Mouse (Mus musculus) megakaryocyte, embryonic 14.5 days (primary cell): ENCODE data around the gene Dennd1a. TPM values are rescaled to one million over a fixed set of nuclear protein-coding genes. Genes with fewer than 3 reads are reported as not detected.
A peak's percentile ranks its signal among the peaks of the same experiment; 100 is the strongest.

ENCODE experiments used
- H3K27me3 ChIP-seq: replicated peaks from 2 replicates; pipeline ENCODE3; 2012; ENCODE audit warnings: inconsistent platforms
- H3K36me3 ChIP-seq: replicated peaks from 2 replicates; pipeline ENCODE3; 2012; ENCODE audit warnings: low read length, inconsistent platforms, mixed read lengths
- H3K4me1 ChIP-seq: 2 replicates; pipeline ENCODE4 v1.6.1; 2012; ENCODE audit warnings: inconsistent platforms
- H3K4me3 ChIP-seq: replicated peaks from 2 replicates; pipeline ENCODE3; 2012; ENCODE audit warnings: moderate library complexity, mild to moderate bottlenecking, inconsistent platforms
- H3K9me3 ChIP-seq: 2 replicates; pipeline ENCODE4 v1.6.1; 2012; ENCODE audit warnings: inconsistent platforms
- FLI1 ChIP-seq: IDR thresholded peaks from 2 replicates; pipeline ENCODE4 v1.6.1; 2012; ENCODE audit warnings: low read length, inconsistent platforms, mixed read lengths
- GATA1 ChIP-seq: IDR thresholded peaks from 3 replicates; pipeline ENCODE4 v1.6.1; 2012; ENCODE audit warnings: mixed read lengths, low read length, inconsistent platforms, borderline replicate concordance
- polyA plus RNA-seq: library from polyadenylated mRNA; stranded (reverse); fragments of >175 nt; gene quantifications from 2 replicates; pipeline ENCODE4 v1.2.3, GENCODE M21; 2012; ENCODE audit warnings: low replicate concordance; ENCODE audit not compliant: insufficient read depth

The Dennd1a gene
- polyA plus RNA-seq, 1 experiment = 25.6 TPM

DNA sequence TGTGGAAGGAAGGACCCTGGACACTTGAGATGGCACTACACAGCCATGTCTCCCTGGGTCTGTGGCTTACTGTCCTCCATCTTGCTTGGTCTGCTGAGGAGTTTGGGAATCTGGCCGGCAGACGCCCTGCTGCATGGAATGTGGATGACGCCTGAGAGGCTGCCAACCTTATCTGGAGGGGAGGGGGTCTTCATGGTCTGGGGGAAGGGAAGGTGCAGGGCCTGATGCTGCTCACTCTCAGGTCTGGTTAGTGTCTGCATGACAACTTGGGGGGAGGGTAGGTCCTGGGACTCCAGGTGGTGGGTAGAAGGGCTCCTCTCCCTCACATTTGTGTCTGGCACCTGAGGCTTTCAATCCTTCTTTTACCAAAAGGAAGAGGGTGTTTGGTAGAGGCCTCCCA lies 505.8 kb downstream of the Dennd1a start:
- H3K4me1 ChIP-seq = peaks cover 28% of the 10 kb centered on the region
- H3K9me3 ChIP-seq = 0 out of 2 replicates have a peak, but pooled peaks cover 5% of the 10 kb centered on the region
- H3K27me3 ChIP-seq = peaks cover 84% of the 10 kb centered on the region
- no peak overlapping the region for H3K4me3 ChIP-seq
- no peak for TF ChIP-seq FLI1
- H3K36me3 ChIP-seq = no peaks in the 10 kb centered on the region

DNA sequence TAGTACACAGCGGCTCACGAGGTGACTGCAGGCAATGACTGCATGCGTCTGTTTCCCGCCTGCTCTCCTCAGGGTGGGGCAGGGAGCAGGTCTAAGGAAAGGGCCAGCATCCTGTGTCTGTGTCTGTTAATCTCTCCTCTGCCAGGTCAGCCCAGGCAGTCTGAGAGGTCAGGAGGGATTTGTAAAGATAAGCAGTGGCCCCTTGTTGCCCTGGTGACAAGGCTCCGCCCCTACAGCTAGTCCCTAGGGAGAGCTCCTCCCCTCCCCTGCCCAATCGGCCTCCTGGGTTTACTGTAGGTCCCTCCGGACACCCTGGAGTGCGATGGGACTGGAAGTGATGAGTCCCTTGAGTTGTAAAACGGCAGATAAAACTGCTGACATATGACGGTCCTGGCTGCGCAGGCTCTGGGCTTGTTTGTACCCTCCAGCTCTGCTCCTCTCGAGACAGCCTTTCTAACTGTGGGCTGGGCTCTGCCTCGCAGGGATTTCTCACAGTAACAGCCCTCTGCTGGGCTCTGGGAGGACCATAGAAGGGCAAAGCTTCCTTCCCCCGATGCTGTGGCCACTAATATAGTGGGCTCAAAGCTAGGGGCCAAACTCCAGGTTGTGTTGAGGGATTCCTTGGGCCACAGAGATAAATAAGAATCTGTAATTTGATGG lies 506.8 kb downstream of the Dennd1a start:
- H3K4me3 ChIP-seq = peak overlapping the region; percentile 78
- no peaks in the 10 kb centered on the region for H3K36me3 ChIP-seq
- TF ChIP-seq GATA1 (no peak), FLI1 (no peak)
- H3K4me1 ChIP-seq = peaks cover 31% of the 10 kb centered on the region
- peaks cover 84% of the 10 kb centered on the region for H3K27me3 ChIP-seq
- H3K9me3 ChIP-seq = no peaks in the 10 kb centered on the region

DNA sequence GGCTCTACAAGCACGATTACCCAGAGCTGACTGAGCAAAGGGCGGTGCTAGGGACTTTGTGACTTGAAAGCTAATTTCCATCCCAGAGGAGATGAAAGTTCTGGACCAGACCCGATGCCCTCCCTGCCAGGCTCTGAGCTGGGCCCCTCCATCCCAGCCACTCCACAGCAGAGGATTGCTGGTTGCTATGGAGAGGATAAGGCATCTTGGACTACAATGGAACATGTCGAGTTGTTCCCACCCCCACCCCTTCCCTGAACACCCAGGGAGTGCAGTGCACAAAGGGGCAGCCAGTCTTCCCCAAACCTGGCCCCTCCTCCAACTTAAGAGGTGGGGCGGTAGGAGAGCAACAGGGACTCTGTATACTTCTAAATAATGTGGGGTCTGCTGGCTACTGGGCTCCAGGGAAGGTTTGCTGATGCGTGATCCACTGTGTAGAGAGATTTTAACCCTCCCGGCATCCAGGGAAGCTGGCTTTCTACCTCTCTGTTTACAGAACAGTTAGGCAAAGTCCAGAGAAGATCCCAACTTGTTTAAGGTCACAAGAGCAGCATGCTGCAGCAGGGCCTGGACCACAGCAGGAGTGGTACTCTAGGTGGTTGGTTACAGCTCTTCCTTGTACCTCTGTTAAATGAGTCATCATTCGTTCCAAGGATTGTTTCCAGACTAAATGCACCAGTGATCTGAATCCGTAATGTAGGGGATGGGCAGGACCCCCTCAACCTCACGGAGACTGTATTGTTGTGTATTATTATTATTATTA lies 509.1 kb downstream of the Dennd1a start:
- H3K36me3 ChIP-seq = no peaks in the 10 kb centered on the region
- TF ChIP-seq GATA1 (no peak), FLI1 (no peak)
- no peaks in the 10 kb centered on the region for H3K9me3 ChIP-seq
- H3K27me3 ChIP-seq = peaks cover 76% of the 10 kb centered on the region
- H3K4me1 ChIP-seq = peaks cover 27% of the 10 kb centered on the region
- H3K4me3 ChIP-seq = no peak overlapping the region

- H3K27me3 ChIP-seq = peaks cover 70% of the 10 kb centered on the region
- no peaks in the 10 kb centered on the region for H3K9me3 ChIP-seq
- H3K36me3 ChIP-seq = no peaks in the 10 kb centered on the region
- no peak for TF ChIP-seq GATA1
- TF ChIP-seq FLI1 = no peak
- peaks cover 29% of the 10 kb centered on the region for H3K4me1 ChIP-seq
- no peak overlapping the region for H3K4me3 ChIP-seq
Observed at GRCm38 (mm10) chr2:37776611-37777411, 510.4 kb downstream of the Dennd1a start.

GRCm38 (mm10) chr2:37776016-37776415 lies 511.2 kb downstream of the Dennd1a start, which contains the start of gene Crb2:
Crb2 (plus strand) TSS chr2:37776249.
- H3K4me1 ChIP-seq = peaks cover 37% of the 10 kb centered on the region
- no peak within 1 kb of the TSS for H3K4me3 ChIP-seq
- no peaks in the 10 kb centered on the region for H3K9me3 ChIP-seq
- no peaks in the 10 kb centered on the region for H3K36me3 ChIP-seq
- TF ChIP-seq GATA1 = no peak
- no peak for TF ChIP-seq FLI1
- peaks cover 63% of the 10 kb centered on the region for H3K27me3 ChIP-seq

DNA sequence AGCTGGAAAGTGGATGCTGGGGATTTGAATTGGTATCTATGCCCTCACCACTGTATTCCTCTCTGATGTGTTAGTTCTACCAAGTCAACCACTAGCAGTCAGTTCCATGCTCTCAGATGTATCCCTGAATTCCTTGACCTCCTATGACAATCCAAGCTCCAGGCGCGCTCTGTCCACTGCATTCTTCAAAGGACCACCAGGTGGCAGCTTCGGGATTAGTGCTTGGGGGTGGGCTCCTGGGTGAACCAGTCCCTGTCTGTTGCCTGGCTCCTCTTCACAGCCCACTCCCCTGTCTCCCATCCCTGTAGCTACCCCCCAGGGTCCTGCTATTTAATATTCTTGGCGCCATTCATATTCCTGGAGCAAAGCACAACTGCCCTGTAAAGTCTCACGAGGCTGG lies 512.6 kb downstream of the Dennd1a start:
- TF ChIP-seq GATA1 (no peak), FLI1 (no peak)
- H3K36me3 ChIP-seq = no peaks in the 10 kb centered on the region
- H3K4me1 ChIP-seq = peaks cover 27% of the 10 kb centered on the region
- peaks cover 51% of the 10 kb centered on the region for H3K27me3 ChIP-seq
- no peaks in the 10 kb centered on the region for H3K9me3 ChIP-seq
- H3K4me3 ChIP-seq = no peak overlapping the region

DNA sequence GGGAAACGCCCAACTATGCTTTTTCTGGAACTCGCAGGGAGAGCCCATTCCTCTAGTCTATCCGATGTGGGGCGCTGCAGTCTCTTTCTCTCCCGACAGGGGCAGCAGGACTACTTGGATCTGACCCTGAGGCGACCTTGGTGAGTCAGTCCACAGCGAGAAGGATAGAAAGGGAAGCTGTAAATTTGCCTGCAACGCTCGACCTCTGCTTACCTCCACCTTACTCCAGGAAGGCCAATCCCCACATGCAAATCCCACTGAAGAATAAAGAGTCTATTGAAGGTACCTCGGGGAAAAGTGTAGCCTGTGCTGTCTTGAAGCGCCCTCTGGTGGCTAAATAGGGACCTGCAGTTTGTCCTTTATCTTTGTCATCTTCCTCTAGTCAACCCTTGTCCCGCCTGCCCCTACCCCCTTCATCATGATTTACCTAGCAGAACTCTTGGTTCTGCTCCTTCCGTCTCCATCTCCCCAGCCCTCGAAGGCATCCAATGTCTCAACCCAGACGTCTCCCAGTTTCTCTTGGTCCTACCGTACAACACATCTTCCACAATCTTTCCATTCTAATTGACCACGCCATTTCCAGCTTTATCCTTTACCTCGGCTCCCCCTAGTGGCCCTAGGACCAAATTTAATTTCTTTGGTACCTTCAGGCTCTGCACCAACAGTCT lies 515.4 kb downstream of the Dennd1a start:
- Histone ChIP-seq H3K4me1 (peaks cover 33% of the 10 kb centered on the region), H3K27me3 (peaks cover 47% of the 10 kb centered on the region), H3K36me3 (no peaks in the 10 kb centered on the region), H3K4me3 (peak overlapping the region; percentile 93), H3K9me3 (no peaks in the 10 kb centered on the region)
- TF ChIP-seq FLI1 = no peak
- peak; percentile 35; the same call in 1 of the 3 replicates for TF ChIP-seq GATA1

DNA sequence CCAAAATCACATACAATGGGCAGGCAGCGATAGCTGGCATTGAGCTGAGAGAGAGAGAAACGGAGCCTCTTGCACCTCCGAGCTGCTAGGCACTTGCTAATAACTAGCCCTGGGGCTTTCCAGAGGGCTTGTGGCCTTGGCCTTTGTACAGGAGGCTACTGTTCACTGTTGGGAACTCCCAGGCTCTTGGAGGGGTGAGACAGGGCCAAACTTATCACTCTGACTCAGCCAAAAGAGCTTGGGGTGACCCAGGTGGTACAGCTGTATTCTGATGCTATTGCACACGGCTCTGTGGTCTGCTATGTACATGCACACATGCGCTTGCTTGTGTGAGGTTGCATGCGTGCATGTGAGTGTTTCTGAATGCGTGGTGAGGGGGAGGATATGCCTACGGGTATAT lies 517.4 kb downstream of the Dennd1a start:
- TF ChIP-seq FLI1 = no peak
- no peak for TF ChIP-seq GATA1
- Histone ChIP-seq H3K27me3 (peaks cover 47% of the 10 kb centered on the region), H3K9me3 (no peaks in the 10 kb centered on the region), H3K4me3 (no peak overlapping the region), H3K4me1 (peaks cover 42% of the 10 kb centered on the region), H3K36me3 (no peaks in the 10 kb centered on the region)

GRCm38 (mm10) chr2:37768903-37769302 lies 518.3 kb downstream of the Dennd1a start:
- no peaks in the 10 kb centered on the region for H3K36me3 ChIP-seq
- peaks cover 52% of the 10 kb centered on the region for H3K27me3 ChIP-seq
- TF ChIP-seq FLI1 (no peak), GATA1 (no peak)
- no peak overlapping the region for H3K4me3 ChIP-seq
- no peaks in the 10 kb centered on the region for H3K9me3 ChIP-seq
- peaks cover 38% of the 10 kb centered on the region for H3K4me1 ChIP-seq
